Mouse (Mus musculus) hindbrain, embryonic 13.5 days (tissue): ENCODE data around the gene Mtus2. TPM values are rescaled to one million over a fixed set of nuclear protein-coding genes. Genes with fewer than 3 reads are reported as not detected.
"Not testable (repeated sequence)": the region's sequence is repeated elsewhere in the genome, so short reads cannot be mapped to it uniquely, and the experiment has no call there.

ENCODE experiments used
- ATAC-seq: fragments of 200-750 bp; cut with Nextera tagmentation; 2 replicates; pipeline ENCODE4 v1.8.0; 2017; ENCODE audit warnings: moderate TSS enrichment; ENCODE audit not compliant: low FRiP score
- H3K27ac ChIP-seq: fragments of 300-500 bp; sonication (generic); 2 replicates; pipeline ENCODE4 v1.5.1; 2015; ENCODE audit warnings: inconsistent platforms, mild to moderate bottlenecking, moderate library complexity
- H3K27me3 ChIP-seq: fragments of 300-500 bp; sonication (generic); 2 replicates; pipeline ENCODE4 v1.6.1; 2015; ENCODE audit warnings: mild to moderate bottlenecking, inconsistent platforms
- H3K36me3 ChIP-seq: fragments of 300-500 bp; sonication (generic); 2 replicates; pipeline ENCODE4 v1.6.1; 2015; ENCODE audit warnings: mild to moderate bottlenecking, inconsistent platforms
- H3K4me1 ChIP-seq: fragments of 300-500 bp; sonication (generic); replicated peaks from 2 replicates; pipeline ENCODE4 v1.6.1; 2015; ENCODE audit warnings: inconsistent platforms
- H3K4me2 ChIP-seq: fragments of 300-500 bp; sonication (generic); 2 replicates; pipeline ENCODE4 v1.6.1; 2015; ENCODE audit warnings: inconsistent platforms, mild to moderate bottlenecking, moderate library complexity
- H3K4me3 ChIP-seq: fragments of 300-500 bp; sonication (generic); 2 replicates; pipeline ENCODE4 v1.5.1; 2015; ENCODE audit warnings: mild to moderate bottlenecking, inconsistent platforms
- H3K9ac ChIP-seq: fragments of 300-500 bp; sonication (generic); 2 replicates; pipeline ENCODE4 v1.6.1; 2015; ENCODE audit warnings: mild to moderate bottlenecking, inconsistent platforms
- H3K9me3 ChIP-seq: fragments of 300-500 bp; sonication (generic); 2 replicates; pipeline ENCODE4 v1.6.1; 2016; ENCODE audit warnings: inconsistent platforms
- WGBS: fragments of 180-500 bp; shearing (Covaris S2); methylation state at CpG from one replicate; pipeline ENCODE4 v1.1.7; 2015; 5-methylcytosine and 5-hydroxymethylcytosine counted together
- polyA plus RNA-seq: library from polyadenylated mRNA; unstranded; fragments of >200 nt; fragmentation: Nextera tagmentation; extraction: Ambion mirVana; gene quantifications from 2 replicates; pipeline ENCODE4 v1.2.1, GENCODE M21; 2015

Gene Mtus2
- polyA plus RNA-seq, 1 experiment from 2014 or later, result 45.8 TPM

DNA sequence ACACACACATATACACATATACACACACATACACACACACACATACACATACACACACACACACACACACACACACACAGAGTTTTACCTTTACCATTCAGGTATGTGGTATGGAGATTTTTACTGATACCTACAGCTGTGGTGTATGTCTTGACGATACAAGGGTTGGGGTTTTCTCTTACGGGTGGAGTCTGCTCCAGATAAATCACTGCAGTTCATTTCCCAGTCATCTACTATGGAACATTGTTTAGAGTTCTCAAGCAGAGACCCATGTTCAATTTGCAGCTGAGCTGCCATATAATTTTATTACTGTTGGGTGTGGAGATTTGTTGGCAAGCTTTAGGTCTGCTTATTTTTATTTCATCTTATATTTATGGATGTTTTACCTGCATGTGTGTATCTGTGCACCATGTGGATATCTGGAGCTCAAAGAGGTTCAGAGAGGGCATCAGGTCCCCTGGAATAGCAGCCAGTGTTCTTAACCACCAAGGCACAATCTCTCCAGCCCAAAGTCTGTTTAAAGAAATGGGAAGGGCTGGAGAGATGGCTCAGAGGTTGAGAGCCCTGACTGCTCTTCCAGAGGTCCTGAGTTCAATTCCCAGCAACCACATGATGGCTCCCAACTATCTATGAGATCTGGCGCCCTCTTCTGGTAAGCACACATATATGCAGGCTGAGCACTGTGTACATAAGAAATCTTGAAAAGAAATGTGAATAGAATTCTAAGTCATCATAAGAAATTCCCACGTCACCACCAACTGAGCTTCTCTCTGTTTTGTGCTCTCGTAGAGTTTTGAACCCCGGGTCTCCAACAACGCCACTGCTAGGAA lies 28.2 kb upstream of the Mtus2 start:
- H3K27ac ChIP-seq, result no peak overlapping the region

DNA sequence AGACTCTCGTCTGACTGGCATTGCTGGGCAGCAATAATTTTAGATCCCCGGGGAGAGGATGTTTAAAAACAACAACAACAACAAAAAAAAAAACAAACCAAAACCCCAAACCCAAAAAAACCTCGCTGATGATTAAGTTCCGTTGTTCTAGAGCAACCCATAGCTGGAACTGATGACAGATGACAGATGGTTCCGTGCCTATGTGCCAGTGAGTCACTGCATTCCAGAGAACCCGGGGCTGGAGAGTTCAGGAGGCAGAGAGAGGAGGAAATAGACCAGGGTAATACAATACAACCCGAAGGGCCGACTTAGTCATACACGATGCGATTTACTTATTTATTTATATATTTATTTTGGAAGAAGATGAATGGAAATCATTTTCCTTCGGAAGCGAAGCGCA lies 22.0 kb upstream of the Mtus2 start:
- Histone ChIP-seq H3K9me3 (peaks cover 3% of the 10 kb centered on the region; the same call in 1 of the 2 replicates), H3K27me3 (no peaks in the 10 kb centered on the region), H3K27ac (no peak overlapping the region), H3K4me1 (no peaks in the 10 kb centered on the region), H3K4me3 (no peak overlapping the region), H3K9ac (no peak overlapping the region), H3K36me3 (no peaks in the 10 kb centered on the region), H3K4me2 (no peak overlapping the region)
- 93% methylated on average over 13 of the region's 13 CpGs for WGBS
- ATAC-seq, result no peak

More for the DNA sequence above, 28.2 kb upstream of the Mtus2 start:
- Histone ChIP-seq H3K9ac (no peak overlapping the region), H3K27me3 (no peaks in the 10 kb centered on the region), H3K4me2 (no peak overlapping the region), H3K4me3 (no peak overlapping the region), H3K36me3 (no peaks in the 10 kb centered on the region), H3K4me1 (no peaks in the 10 kb centered on the region), H3K9me3 (no peaks in the 10 kb centered on the region)
- ATAC-seq, result no peak
- 77% methylated on average over 7 of the region's 7 CpGs for WGBS

DNA sequence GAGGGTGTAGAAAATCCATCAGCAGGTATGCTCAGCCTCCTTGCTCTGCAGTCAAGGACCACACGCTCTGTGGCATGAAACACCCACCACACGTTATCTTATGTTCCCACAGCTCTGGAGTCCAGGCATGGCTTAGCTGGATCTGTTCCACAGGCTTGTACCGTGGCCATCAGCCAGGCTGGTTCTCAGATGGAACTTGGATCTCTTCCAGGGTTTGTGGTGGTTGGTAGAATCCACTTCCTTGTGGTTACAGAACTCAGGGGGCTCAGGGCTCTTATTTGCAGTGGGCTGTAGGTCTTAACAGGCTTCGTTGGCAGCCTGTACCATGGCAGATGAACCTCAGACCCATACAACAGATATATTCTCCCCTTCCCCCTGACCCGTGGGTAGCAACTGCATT lies 17.9 kb upstream of the Mtus2 start:
- Histone ChIP-seq H3K9ac (no peak overlapping the region), H3K4me1 (no peaks in the 10 kb centered on the region), H3K4me2 (no peak overlapping the region), H3K4me3 (no peak overlapping the region), H3K27me3 (no peaks in the 10 kb centered on the region), H3K36me3 (no peaks in the 10 kb centered on the region), H3K27ac (no peak overlapping the region), H3K9me3 (peaks cover 3% of the 10 kb centered on the region; the same call in 1 of the 2 replicates)
- ATAC-seq, result no peak
- WGBS, result 73% methylated on average over 5 of the region's 5 CpGs

DNA sequence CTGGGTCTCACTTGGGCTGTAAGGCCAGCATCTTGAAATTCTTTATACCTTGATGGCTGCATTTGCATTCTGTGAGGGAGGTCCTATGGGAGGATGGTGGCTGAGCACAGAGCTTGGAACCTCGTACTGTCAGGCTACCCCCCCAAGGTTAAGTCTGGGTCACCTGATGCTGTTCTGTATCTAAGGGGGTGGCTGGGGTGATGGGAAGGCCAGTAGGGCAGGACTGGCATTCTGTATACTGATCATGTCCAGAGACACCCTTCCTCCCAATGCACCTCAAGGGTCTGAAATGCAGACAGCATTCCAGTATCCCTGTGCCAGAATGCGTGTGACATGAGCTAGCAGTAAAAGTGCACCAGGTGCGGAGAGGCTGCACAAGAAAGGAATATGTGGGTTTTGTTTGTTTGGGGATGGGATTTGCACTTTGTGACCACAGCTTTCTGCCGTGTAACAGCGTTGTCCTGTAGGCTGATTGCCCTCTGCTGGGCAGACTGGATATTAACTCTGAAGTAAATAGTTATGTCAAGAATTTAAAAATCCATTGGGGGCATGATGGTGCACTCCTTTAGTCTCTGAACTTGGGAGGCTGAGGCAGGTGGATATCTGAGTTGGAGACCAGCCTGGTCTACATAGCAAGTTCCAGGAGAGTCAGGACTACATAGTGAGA lies 12.0 kb upstream of the Mtus2 start:
- H3K9me3 ChIP-seq, result no peaks in the 10 kb centered on the region; the same call in 1 of the 2 replicates
- H3K36me3 ChIP-seq, result no peaks in the 10 kb centered on the region
- ATAC-seq, result no peak
- no peak overlapping the region for H3K4me3 ChIP-seq
- H3K27ac ChIP-seq, result no peak overlapping the region
- no peak overlapping the region for H3K9ac ChIP-seq
- peaks cover 6% of the 10 kb centered on the region; the same call in 1 of the 2 replicates for H3K4me1 ChIP-seq
- WGBS, result 41% methylated on average over 5 of the region's 5 CpGs
- H3K27me3 ChIP-seq, result no peaks in the 10 kb centered on the region
- no peak overlapping the region for H3K4me2 ChIP-seq

GRCm38 (mm10) chr5:147949881-147950280 lies 7.2 kb upstream of the Mtus2 start:
- no peak overlapping the region for H3K9ac ChIP-seq
- WGBS, result 63% methylated on average over 14 of the region's 14 CpGs
- peaks cover 3% of the 10 kb centered on the region; the same call in 1 of the 2 replicates for H3K4me1 ChIP-seq
- no peak for ATAC-seq
- H3K27me3 ChIP-seq, result no peaks in the 10 kb centered on the region
- H3K27ac ChIP-seq, result peak overlapping the region; percentile 88
- H3K4me2 ChIP-seq, result 0 out of 2 replicates have a peak overlapping the region, but pooled peaks have one; percentile 20
- no peaks in the 10 kb centered on the region for H3K9me3 ChIP-seq
- H3K4me3 ChIP-seq, result no peak overlapping the region
- H3K36me3 ChIP-seq, result no peaks in the 10 kb centered on the region

GRCm38 (mm10) chr5:147951751-147952150 lies 5.4 kb upstream of the Mtus2 start:
- H3K27me3 ChIP-seq, result peaks cover 9% of the 10 kb centered on the region; the same call in 1 of the 2 replicates
- H3K27ac ChIP-seq, result no peak overlapping the region
- peaks cover 11% of the 10 kb centered on the region for H3K4me1 ChIP-seq
- ATAC-seq, result no peak
- WGBS, result 44% methylated on average over 2 of the region's 2 CpGs
- no peak overlapping the region for H3K4me2 ChIP-seq
- H3K36me3 ChIP-seq, result no peaks in the 10 kb centered on the region
- H3K9ac ChIP-seq, result no peak overlapping the region
- no peaks in the 10 kb centered on the region for H3K9me3 ChIP-seq
- H3K4me3 ChIP-seq, result no peak overlapping the region

DNA sequence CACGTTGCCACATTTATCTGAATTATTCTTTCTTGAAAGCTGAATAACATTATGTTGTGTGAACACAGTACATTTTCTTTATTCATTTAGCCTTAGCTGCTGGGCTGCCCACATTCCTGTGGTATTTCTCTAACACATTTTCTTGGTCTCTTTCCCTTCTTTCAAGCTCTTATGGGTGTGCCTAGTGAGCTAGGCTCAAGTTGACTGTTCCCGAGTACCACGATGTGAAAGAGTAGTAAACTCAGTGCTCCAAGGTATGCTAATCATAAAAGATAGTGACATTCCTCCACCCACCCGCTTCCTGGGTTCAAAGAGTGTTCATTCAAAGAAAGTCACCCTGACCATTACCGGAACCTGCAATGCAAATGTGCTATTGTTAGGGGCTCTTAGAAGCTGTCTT lies 3.9 kb upstream of the Mtus2 start:
- H3K27me3 ChIP-seq, H3K27ac ChIP-seq, H3K9me3 ChIP-seq, H3K36me3 ChIP-seq, H3K4me3 ChIP-seq, ATAC-seq, H3K4me2 ChIP-seq, H3K9ac ChIP-seq: not testable (repeated sequence)
- peaks cover 17% of the 10 kb centered on the region for H3K4me1 ChIP-seq
- 89% methylated on average over 5 of the region's 5 CpGs for WGBS

- Histone ChIP-seq H3K27me3 (peaks cover 9% of the 10 kb centered on the region; the same call in 1 of the 2 replicates), H3K4me1 (peaks cover 26% of the 10 kb centered on the region), H3K9me3 (no peaks in the 10 kb centered on the region), H3K4me2 (no peak overlapping the region), H3K27ac (no peak overlapping the region), H3K36me3 (no peaks in the 10 kb centered on the region), H3K4me3 (no peak overlapping the region), H3K9ac (no peak overlapping the region)
- ATAC-seq, result no peak
- 42% methylated on average over 5 of the region's 5 CpGs for WGBS
Measured at GRCm38 (mm10) chr5:147955671-147956070, 1.4 kb upstream of the Mtus2 start.

DNA sequence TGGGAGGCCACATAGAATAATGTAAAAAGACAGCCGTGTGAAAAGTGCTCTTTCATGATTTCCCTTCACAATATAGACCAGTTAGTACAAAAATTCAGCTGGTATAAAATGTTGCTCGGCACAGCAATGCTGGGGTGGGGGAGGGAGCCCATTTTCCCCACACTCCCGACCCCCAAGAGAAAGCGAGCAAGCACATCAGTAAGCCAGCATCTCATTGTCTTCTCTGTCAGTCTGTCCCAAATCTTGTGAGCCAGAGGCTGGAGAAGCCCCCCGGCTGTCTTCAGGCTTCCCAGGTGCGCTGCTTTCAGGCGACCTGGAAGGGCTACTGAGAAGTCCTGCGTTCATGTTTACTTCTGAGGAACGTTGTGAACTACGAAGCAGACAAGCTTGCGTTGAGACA lies 699 bp upstream of the Mtus2 start:
- H3K27ac ChIP-seq, result peak overlapping the region; percentile 90; the same call in 1 of the 2 replicates
- H3K4me2 ChIP-seq, result peak overlapping the region; percentile 84
- WGBS, result 2% methylated on average over 11 of the region's 11 CpGs
- H3K9me3 ChIP-seq, result no peaks in the 10 kb centered on the region
- peaks cover 26% of the 10 kb centered on the region for H3K4me1 ChIP-seq
- H3K27me3 ChIP-seq, result peaks cover 9% of the 10 kb centered on the region; the same call in 1 of the 2 replicates
- ATAC-seq, result no peak
- H3K9ac ChIP-seq, result peak overlapping the region; percentile 88
- no peaks in the 10 kb centered on the region for H3K36me3 ChIP-seq
- H3K4me3 ChIP-seq, result peak overlapping the region; percentile 79

DNA sequence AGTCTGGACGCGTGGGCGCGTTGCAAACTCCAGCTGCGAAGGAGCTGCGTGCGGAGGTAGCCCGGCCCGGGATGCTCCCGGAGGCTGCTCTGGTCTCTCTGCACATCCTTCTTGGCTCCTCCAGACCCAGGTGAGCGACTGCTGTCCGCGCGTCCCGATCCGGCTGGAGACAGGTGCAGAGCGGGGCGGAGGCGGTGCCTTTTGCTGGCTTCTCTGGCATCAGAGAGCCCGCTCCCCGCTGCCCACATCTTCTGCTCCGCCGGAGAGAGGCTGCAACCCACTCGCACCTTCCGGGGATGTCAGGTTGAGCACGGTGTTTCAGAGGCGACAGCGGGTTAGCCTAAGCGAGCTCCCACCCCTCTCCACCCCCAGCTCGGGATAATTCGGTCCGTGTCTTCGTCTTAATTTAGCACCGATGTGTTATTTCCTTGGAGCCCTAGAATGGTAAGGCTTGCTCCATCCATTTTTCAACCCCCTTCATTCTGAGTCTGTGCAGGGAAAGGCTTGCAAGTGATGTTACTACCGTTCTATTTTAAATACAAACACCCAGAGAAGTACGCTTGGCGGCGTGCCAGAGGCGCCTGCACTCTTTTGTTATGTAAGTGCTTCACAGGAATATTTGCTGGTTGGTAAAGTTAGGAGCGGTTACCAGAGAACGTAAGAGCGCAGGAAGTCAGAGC lies 612 bp downstream of the Mtus2 start:
- Histone ChIP-seq H3K4me2 (peak overlapping the region; percentile 84), H3K9ac (peak overlapping the region; percentile 88), H3K4me1 (peaks cover 31% of the 10 kb centered on the region), H3K9me3 (no peaks in the 10 kb centered on the region), H3K4me3 (peak overlapping the region; percentile 79), H3K27ac (peak overlapping the region; percentile 90), H3K36me3 (no peaks in the 10 kb centered on the region), H3K27me3 (peaks cover 9% of the 10 kb centered on the region; the same call in 1 of the 2 replicates)
- under 1% methylated on average over 42 of the region's 42 CpGs for WGBS
- peak; percentile 74; the same call in 1 of the 2 replicates for ATAC-seq

- no peaks in the 10 kb centered on the region for H3K9me3 ChIP-seq
- H3K27ac ChIP-seq, result no peak overlapping the region
Measured at GRCm38 (mm10) chr5:147958552-147958951, 1.4 kb downstream of the Mtus2 start.

GRCm38 (mm10) chr5:147959088-147959487 lies 2.0 kb downstream of the Mtus2 start:
- peaks cover 37% of the 10 kb centered on the region for H3K4me1 ChIP-seq
- WGBS, result 31% methylated on average over 5 of the region's 5 CpGs
- peak overlapping the region; percentile 79 for H3K4me3 ChIP-seq
- H3K9ac ChIP-seq, result peak overlapping the region; percentile 88; the same call in 1 of the 2 replicates
- peak overlapping the region; percentile 84 for H3K4me2 ChIP-seq
- no peaks in the 10 kb centered on the region for H3K36me3 ChIP-seq
- no peak for ATAC-seq
- peaks cover 9% of the 10 kb centered on the region; the same call in 1 of the 2 replicates for H3K27me3 ChIP-seq
- H3K27ac ChIP-seq, result no peak overlapping the region
- no peaks in the 10 kb centered on the region for H3K9me3 ChIP-seq

More at GRCm38 (mm10) chr5:147958552-147958951, 1.4 kb downstream of the Mtus2 start:
- no peaks in the 10 kb centered on the region for H3K36me3 ChIP-seq
- WGBS, result 29% methylated on average over 13 of the region's 13 CpGs
- H3K4me2 ChIP-seq, result peak overlapping the region; percentile 84
- peaks cover 9% of the 10 kb centered on the region; the same call in 1 of the 2 replicates for H3K27me3 ChIP-seq
- peak overlapping the region; percentile 79 for H3K4me3 ChIP-seq
- ATAC-seq, result no peak
- H3K4me1 ChIP-seq, result peaks cover 37% of the 10 kb centered on the region
- H3K9ac ChIP-seq, result peak overlapping the region; percentile 88
